Mouse (Mus musculus): ENCODE measurements around the gene Hist1h4k. TPM values are rescaled to one million over a fixed set of nuclear protein-coding genes. Genes with fewer than 3 reads are reported as not detected.
"Not testable (repeated sequence)": the region's sequence is repeated elsewhere in the genome, so short reads cannot be mapped to it uniquely, and the experiment has no call there.

Gene Hist1h4k
- polyA plus RNA-seq, 1 experiment, result 14.4 TPM

DNA sequence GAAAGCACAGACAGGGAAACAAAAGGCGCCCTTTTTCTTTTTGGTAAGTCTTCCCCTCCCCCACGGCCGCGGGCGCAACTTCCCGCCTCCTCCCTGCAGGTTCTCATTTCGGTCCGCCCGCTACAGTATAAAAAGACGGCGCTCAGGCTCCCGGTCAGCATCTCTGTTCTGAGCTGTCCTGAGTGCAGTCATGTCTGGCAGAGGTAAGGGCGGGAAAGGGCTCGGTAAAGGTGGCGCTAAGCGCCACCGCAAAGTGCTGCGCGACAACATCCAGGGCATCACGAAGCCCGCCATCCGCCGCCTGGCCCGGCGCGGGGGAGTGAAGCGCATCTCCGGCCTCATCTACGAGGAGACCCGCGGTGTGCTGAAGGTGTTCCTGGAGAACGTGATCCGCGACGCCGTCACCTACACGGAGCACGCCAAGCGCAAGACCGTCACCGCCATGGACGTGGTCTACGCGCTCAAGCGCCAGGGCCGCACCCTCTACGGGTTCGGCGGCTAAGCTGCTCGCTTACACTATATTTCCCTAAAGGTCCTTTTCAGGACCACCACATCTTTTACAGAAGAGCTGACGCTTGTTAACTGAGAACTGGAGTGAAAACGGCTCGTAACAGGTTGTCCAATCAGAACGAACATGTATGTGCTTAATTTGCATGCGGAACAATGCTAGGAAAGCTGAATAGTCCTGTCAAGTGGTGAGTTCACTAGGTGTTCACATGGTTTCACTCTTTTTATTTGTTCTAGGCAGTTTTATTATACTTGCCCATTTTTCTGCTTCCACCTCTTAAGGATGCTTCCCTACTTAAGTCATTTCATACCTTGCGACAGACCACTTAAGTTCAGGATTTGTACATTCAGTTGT, 15.2 kb downstream of the Hist1h4k start, which contains the start of gene Hist1h4j:
Gene Hist1h4j (plus strand): TSS at position 159 of the 862 bp plus-strand sequence.
- H3K4me1 ChIP-seq (ENCODE audit: control insufficient read depth, insufficient read depth, low read length), result not testable (repeated sequence)
- peak within 1 kb of the TSS; percentile 51 for H3K4me3 ChIP-seq (ENCODE audit: insufficient read depth, low read length)
- TF ChIP-seq POLR2A (IDR thresholded peaks at IDR 0.05; ENCODE audit: extremely low read depth, insufficient read depth, low read length), result peak; percentile 83
- H3K27ac ChIP-seq (ENCODE audit: insufficient read depth, low read length), result 0 out of 2 replicates have a peak within 1 kb of the TSS, but pooled peaks have one; percentile 9

DNA sequence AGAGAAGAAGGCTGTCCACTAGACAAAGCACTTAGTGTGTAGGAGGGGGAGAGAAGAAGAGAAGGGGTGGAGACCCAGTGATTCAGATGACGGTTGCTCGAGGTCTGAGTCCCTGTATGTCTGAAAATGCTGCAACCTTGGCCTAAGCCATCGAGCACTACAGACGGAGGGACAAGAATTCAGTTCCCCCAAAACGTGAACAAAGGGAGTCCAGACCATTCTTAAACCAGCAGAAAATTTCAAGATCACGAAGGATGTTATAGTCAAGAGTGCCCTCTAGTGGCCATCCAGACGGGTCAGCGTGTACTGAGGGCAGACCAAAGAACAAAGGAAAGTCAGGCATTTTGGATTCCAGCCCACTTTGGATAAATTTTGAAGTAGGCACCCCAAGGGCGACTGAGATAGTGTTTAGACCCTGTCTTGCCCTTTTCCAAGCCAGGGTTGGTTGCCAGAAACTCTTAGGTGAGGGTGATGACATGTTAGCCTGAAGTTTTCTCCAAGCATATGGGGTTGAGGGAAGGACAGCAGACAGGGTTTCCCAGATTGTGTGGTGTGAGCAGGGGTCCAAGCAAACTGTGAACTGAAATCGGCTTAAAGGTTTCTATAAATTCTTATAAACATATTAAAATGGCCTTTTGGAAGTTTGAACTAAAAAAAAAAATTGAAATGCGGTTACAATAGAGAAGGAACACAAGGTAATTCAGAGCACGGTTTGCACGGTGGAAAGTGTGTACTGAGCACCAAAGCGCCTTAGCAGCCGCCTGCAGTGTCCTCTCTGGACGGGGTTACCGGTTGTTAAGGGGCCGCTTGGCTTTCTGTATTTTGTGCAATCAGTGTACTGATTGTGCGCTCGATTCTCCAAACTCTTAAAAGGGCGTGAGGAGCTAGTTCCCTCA, 16.0 kb downstream of the Hist1h4k start:
- Histone ChIP-seq H3K4me3 (ENCODE audit: insufficient read depth, low read length) (peak overlapping the region; percentile 51), H3K4me1 (ENCODE audit: control insufficient read depth, insufficient read depth, low read length) (no peaks in the 10 kb centered on the region; the same call in 1 of the 2 replicates), H3K27ac (ENCODE audit: insufficient read depth, low read length) (no peak overlapping the region)
- TF ChIP-seq CTCF (IDR thresholded peaks at IDR 0.05; ENCODE audit: extremely low read depth, insufficient read depth, low read length) (peak; percentile 81), POLR2A (IDR thresholded peaks at IDR 0.05; ENCODE audit: extremely low read depth, insufficient read depth, low read length) (no peak)

GRCm38 (mm10) chr13:21733466-21733865, 16.8 kb downstream of the Hist1h4k start:
- Histone ChIP-seq H3K4me1 (ENCODE audit: control insufficient read depth, insufficient read depth, low read length) (no peaks in the 10 kb centered on the region; the same call in 1 of the 2 replicates), H3K4me3 (ENCODE audit: insufficient read depth, low read length) (no peak overlapping the region), H3K27ac (ENCODE audit: insufficient read depth, low read length) (no peak overlapping the region)
- TF ChIP-seq POLR2A (IDR thresholded peaks at IDR 0.05; ENCODE audit: extremely low read depth, insufficient read depth, low read length) (no peak), CTCF (IDR thresholded peaks at IDR 0.05; ENCODE audit: extremely low read depth, insufficient read depth, low read length) (no peak)

GRCm38 (mm10) chr13:21729544-21729943, 20.8 kb downstream of the Hist1h4k start:
- Histone ChIP-seq H3K27ac (ENCODE audit: insufficient read depth, low read length) (no peak overlapping the region), H3K4me3 (ENCODE audit: insufficient read depth, low read length) (no peak overlapping the region), H3K4me1 (ENCODE audit: control insufficient read depth, insufficient read depth, low read length) (no peaks in the 10 kb centered on the region; the same call in 1 of the 2 replicates)
- no peak for TF ChIP-seq CTCF (IDR thresholded peaks at IDR 0.05; ENCODE audit: extremely low read depth, insufficient read depth, low read length)
- TF ChIP-seq POLR2A (IDR thresholded peaks at IDR 0.05; ENCODE audit: extremely low read depth, insufficient read depth, low read length), result no peak

DNA sequence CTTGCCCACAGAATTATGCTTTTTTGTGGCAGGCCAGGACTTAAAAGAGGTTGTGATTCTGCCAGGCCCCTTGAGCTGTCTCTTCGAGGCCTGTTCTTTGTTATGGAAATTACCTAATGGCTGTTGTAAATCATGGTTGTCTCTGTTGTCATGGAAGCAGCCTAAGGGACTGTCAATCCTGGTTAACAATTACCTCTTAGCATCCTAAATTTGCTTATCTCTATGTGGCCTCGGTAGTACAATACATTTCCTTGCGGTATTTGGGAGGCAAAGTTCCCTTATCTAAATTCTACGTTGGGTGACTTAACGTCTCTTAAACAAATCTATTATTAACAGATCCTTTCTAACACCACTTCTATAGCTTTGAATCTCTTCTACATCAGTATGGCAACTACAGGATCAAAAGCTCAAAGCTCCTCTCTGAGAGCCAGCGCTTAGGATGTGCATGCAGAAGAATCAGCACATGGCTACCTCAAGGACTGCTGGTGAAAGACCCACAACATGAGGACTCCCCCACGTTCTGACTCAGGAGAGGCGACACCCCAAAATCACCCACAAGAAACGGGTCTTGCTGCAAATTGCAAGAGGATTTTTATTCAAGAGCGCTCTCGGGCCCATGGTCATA, 22.2 kb downstream of the Hist1h4k start:
- Histone ChIP-seq H3K27ac (ENCODE audit: insufficient read depth, low read length) (no peak overlapping the region), H3K4me3 (ENCODE audit: insufficient read depth, low read length) (no peak overlapping the region), H3K4me1 (ENCODE audit: control insufficient read depth, insufficient read depth, low read length) (no peaks in the 10 kb centered on the region)
- TF ChIP-seq CTCF (IDR thresholded peaks at IDR 0.05; ENCODE audit: extremely low read depth, insufficient read depth, low read length) (no peak), POLR2A (IDR thresholded peaks at IDR 0.05; ENCODE audit: extremely low read depth, insufficient read depth, low read length) (no peak)

- TF ChIP-seq POLR2A (IDR thresholded peaks at IDR 0.05; ENCODE audit: extremely low read depth, insufficient read depth, low read length) (no peak), CTCF (IDR thresholded peaks at IDR 0.05; ENCODE audit: extremely low read depth, insufficient read depth, low read length) (no peak)
- 0 out of 2 replicates have a peak, but pooled peaks cover 2% of the 10 kb centered on the region for H3K4me1 ChIP-seq (ENCODE audit: control insufficient read depth, insufficient read depth, low read length)
- H3K27ac ChIP-seq (ENCODE audit: insufficient read depth, low read length), result no peak overlapping the region
- no peak overlapping the region for H3K4me3 ChIP-seq (ENCODE audit: insufficient read depth, low read length)
Measured at GRCm38 (mm10) chr13:21722993-21723836, 27.1 kb downstream of the Hist1h4k start.

GRCm38 (mm10) chr13:21722373-21722925, 27.9 kb downstream of the Hist1h4k start:
- Histone ChIP-seq H3K4me1 (ENCODE audit: control insufficient read depth, insufficient read depth, low read length) (0 out of 2 replicates have a peak, but pooled peaks cover 2% of the 10 kb centered on the region), H3K27ac (ENCODE audit: insufficient read depth, low read length) (no peak overlapping the region), H3K4me3 (ENCODE audit: insufficient read depth, low read length) (peak overlapping the region; percentile 42)
- TF ChIP-seq POLR2A (IDR thresholded peaks at IDR 0.05; ENCODE audit: extremely low read depth, insufficient read depth, low read length) (no peak), CTCF (IDR thresholded peaks at IDR 0.05; ENCODE audit: extremely low read depth, insufficient read depth, low read length) (no peak)

GRCm38 (mm10) chr13:21721757-21722372, 28.4 kb downstream of the Hist1h4k start, which contains the start of gene Hist1h2bm:
Gene Hist1h2bm (plus strand): TSS chr13:21722044.
- not testable (repeated sequence) for H3K27ac ChIP-seq (ENCODE audit: insufficient read depth, low read length); H3K4me1 ChIP-seq (ENCODE audit: control insufficient read depth, insufficient read depth, low read length)
- H3K4me3 ChIP-seq (ENCODE audit: insufficient read depth, low read length), result peak within 1 kb of the TSS; percentile 42
- peak; percentile 85 for TF ChIP-seq POLR2A (IDR thresholded peaks at IDR 0.05; ENCODE audit: extremely low read depth, insufficient read depth, low read length)

DNA sequence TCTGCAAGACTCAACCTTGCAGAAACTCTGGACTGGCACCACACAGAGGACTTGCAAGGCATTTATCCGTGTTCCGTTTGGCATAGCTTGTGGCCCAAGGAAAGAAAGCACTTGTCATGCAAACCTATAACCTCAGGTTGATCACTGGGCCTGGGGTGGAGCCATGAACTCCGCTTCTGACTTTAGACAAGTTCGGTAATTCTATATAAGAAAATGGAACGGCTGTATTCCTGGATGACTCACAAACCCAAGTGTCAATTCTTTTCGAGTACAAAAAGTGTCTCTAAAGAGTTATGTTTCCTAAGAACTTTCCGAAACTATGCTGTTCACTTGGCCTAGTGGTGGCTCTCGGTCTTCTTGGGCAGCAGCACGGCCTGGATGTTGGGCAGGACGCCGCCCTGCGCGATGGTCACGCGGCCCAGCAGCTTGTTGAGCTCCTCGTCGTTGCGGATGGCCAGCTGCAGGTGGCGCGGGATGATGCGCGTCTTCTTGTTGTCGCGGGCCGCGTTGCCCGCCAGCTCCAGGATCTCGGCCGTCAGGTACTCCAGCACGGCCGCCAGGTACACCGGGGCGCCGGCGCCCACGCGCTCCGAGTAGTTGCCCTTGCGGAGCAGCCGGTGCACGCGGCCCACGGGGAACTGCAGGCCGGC, 29.1 kb downstream of the Hist1h4k start:
- H3K4me3 ChIP-seq (ENCODE audit: insufficient read depth, low read length), result peak overlapping the region; percentile 42
- not testable (repeated sequence) for H3K27ac ChIP-seq (ENCODE audit: insufficient read depth, low read length); H3K4me1 ChIP-seq (ENCODE audit: control insufficient read depth, insufficient read depth, low read length)
